Mouse (Mus musculus) MN1 (cell line): ENCODE data around the gene Paqr6.

Experiments
- DNase-seq: peaks from one replicate; pipeline ENCODE4 v3.0.0-alpha.2; 2016; ENCODE audit warnings: low spot score

Gene Paqr6

DNA sequence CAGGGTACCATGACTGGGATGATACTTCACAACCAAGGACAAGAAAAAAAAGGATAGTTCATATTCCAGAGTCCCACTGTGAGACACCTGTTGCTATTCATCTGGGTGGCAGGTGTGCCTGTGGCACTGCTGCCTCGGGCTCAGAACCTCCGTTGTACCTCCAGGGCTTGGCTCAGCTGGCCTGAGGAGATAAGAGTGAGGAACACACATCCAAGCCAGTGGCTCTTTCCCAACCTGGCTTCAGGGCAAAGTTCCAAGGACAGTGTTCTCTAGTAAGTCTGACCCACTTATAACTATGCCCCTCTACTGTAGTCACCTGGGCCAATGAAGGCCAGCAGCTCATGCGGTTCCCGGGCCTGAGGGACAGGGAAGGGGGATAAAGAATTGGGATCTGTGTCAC is 47.3 kb downstream of the Paqr6 start:
- no peak for DNase-seq

DNA sequence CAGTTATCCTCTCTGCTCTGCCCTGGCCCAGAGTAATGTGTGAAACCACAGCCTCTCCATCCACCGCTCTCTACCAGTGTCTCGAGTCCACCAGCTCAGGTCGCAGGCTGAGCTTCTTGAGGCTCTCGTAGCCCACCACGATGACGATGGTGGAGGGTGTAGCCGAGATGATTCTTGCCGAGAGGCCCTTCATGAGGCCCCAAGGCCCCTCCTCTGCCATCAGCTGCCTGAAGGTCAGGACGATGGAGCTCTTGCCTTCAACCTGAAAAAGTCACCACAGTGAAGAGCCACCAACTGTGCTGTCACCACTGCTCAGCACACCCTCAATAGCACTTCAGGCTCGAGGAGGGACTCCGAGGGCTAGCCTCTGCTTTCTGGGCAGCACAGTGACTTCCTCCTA is 48.3 kb downstream of the Paqr6 start:
- DNase-seq: no peak

DNA sequence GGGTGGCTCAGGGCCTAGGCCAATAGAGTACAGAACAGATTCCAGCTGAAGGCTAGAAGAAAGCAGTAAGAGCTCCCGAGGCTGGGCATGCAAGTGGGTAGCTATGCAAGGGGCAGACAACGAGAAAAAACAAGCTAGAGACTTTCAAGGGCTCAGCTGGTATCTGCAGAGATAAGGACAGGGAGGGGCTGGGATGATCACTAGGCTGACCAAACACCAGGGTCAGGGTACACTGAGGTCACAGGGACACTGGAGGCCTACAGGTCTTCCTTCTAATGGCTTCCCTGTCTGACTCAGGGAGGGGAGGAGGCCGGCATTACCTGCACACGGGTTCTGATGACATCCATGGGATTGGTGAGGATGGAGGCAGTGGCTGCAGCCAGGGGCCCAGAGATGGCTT is 51.3 kb downstream of the Paqr6 start:
- DNase-seq: no peak

DNA sequence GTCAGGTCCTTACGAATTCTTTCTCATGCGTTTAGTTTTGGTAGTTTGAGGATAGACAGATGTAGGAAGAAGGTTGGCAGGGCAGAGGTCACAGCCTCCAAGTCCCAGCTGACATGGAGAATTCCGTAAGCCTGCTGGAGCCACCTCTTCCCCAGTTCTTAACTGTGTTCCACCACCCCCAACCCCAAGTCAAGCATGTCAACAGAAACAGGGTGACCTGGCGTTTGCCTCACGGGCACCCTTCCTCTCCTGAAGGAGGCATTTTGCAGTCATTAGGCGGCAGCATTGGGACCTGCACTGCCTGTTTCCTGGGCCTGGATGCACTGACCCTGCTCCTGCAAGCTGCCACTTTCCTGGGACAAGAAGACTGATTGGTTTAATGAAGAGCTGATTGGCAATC is 53.6 kb downstream of the Paqr6 start:
- DNase-seq: no peak
